Mouse (Mus musculus) left cerebral cortex, adult 8-10 months (tissue): ENCODE measurements at regions not wholly inside any gene's neighbourhood (a gene's known extent, or its start where the extent isn't known, plus 50 kb on each side); places are given as distances from the start of the nearest gene placed in this dataset.
A peak's percentile ranks its signal among the peaks of the same experiment; 100 is the strongest.

Experiments used
- DNase-seq, 2 experiments: peaks; one replicate each; pipeline ENCODE4 v3.0.0; 2022; ENCODE audit warnings: low spot score in 2 of 2

GRCm38 (mm10) chr8:103347158-103347871 lies 561.9 kb upstream of the Cdh11 start:
- DNase-seq = no peak

- DNase-seq = no peak
Observed at GRCm38 (mm10) chr8:103361713-103362112, 576.3 kb upstream of the Cdh11 start.

GRCm38 (mm10) chr8:103370394-103370793 lies 585.0 kb upstream of the Cdh11 start:
- no peak for DNase-seq

- no peak for DNase-seq
Observed at GRCm38 (mm10) chr8:103373007-103373406, 587.6 kb upstream of the Cdh11 start.

- no peak for DNase-seq
Observed at GRCm38 (mm10) chr8:103374151-103374550, 588.7 kb upstream of the Cdh11 start.

- no peak for DNase-seq
Observed at GRCm38 (mm10) chr8:103378545-103378944, 593.1 kb upstream of the Cdh11 start.

GRCm38 (mm10) chr8:103381575-103381974 lies 596.1 kb upstream of the Cdh11 start:
- no peak for DNase-seq

- no peak for DNase-seq
Observed at GRCm38 (mm10) chr8:103391359-103391758, 605.9 kb upstream of the Cdh11 start.

GRCm38 (mm10) chr8:103395316-103395715 lies 609.9 kb upstream of the Cdh11 start:
- no peak for DNase-seq

- DNase-seq = peak in 1 of 2 experiments; percentile 11
Observed at GRCm38 (mm10) chr8:103398179-103398578, 612.7 kb upstream of the Cdh11 start.

GRCm38 (mm10) chr8:103399466-103399865 lies 614.0 kb upstream of the Cdh11 start:
- DNase-seq = no peak

- peak in 1 of 2 experiments; percentile 22 for DNase-seq
Observed at GRCm38 (mm10) chr8:103400143-103400542, 614.7 kb upstream of the Cdh11 start.

- no peak for DNase-seq
Observed at GRCm38 (mm10) chr8:103402731-103403130, 617.3 kb upstream of the Cdh11 start.

- DNase-seq = no peak
Observed at GRCm38 (mm10) chr8:103403826-103404225, 618.4 kb upstream of the Cdh11 start.

GRCm38 (mm10) chr8:103405787-103406186 lies 620.3 kb upstream of the Cdh11 start:
- no peak for DNase-seq

- no peak for DNase-seq
Observed at GRCm38 (mm10) chr8:103406921-103407320, 621.5 kb upstream of the Cdh11 start.

GRCm38 (mm10) chr8:103407631-103408030 lies 622.2 kb upstream of the Cdh11 start:
- DNase-seq = no peak

GRCm38 (mm10) chr8:103408411-103408810 lies 623.0 kb upstream of the Cdh11 start:
- no peak for DNase-seq

GRCm38 (mm10) chr8:103409121-103409551 lies 623.7 kb upstream of the Cdh11 start:
- no peak for DNase-seq

GRCm38 (mm10) chr8:103412731-103413130 lies 627.3 kb upstream of the Cdh11 start:
- DNase-seq = peak in 1 of 2 experiments; percentile 5

GRCm38 (mm10) chr8:103413589-103414575 lies 628.4 kb upstream of the Cdh11 start:
- no peak for DNase-seq

GRCm38 (mm10) chr8:103422313-103422973 lies 637.0 kb upstream of the Cdh11 start:
- no peak for DNase-seq
